Comparison of ENCODE assay signal across 21 mouse cellular contexts in genomic region chr3:95176500-95176899, GRCm38 (mm10). TPM values are rescaled to one million over a fixed set of nuclear protein-coding genes. Genes with fewer than 3 reads are reported as not detected.
"Had no signal": no experiment of that assay in that cellular context is flagged by ENCODE, and none has a peak within 500 bp of the region (broad histone marks: within the 10 kb centered on the region; RNA-seq: fewer than 3 reads in every experiment).

No protein-coding gene starts in this region.

- ATAC-seq: lung, postnatal 0 days; midbrain, embryonic 13.5 days; midbrain, embryonic 16.5 days had no signal

- H3K9me3 ChIP-seq: liver, embryonic 13.5 days; midbrain, embryonic 13.5 days; neural tube, embryonic 13.5 days had no signal

- H3K36me3 ChIP-seq: liver, embryonic 13.5 days had no signal

- H3K27ac ChIP-seq: kidney, postnatal 0 days; left cerebral cortex, adult 2 months; liver, embryonic 13.5 days; macrophage; midbrain, embryonic 10.5 days; midbrain, embryonic 13.5 days; neural tube, embryonic 13.5 days had no signal

- H3K4me3 ChIP-seq: left cerebral cortex, adult 2 months; liver, embryonic 13.5 days; midbrain, embryonic 10.5 days; midbrain, embryonic 13.5 days; myocyte; neural tube, embryonic 13.5 days had no signal

- H3K9ac ChIP-seq: liver, embryonic 13.5 days; lung, embryonic 14.5 days; midbrain, embryonic 13.5 days; neural tube, embryonic 13.5 days had no signal

- DNase-seq: kidney, adult 11 months; kidney, adult 9 months; kidney, postnatal 25 days; layer of hippocampus, postnatal 36 days; liver, embryonic 13.5 days; lung, embryonic 14.5 days; retina, postnatal 1 day; right cerebral cortex, postnatal 25 days; thymus, adult 18-20 months; thymus, postnatal 36 days had no signal

- H3K4me2 ChIP-seq: liver, embryonic 13.5 days; lung, embryonic 14.5 days; midbrain, embryonic 13.5 days; neural tube, embryonic 13.5 days had no signal

RNA-seq across cellular contexts. Expression of gene Sema6c, which starts 16.2 kb away (rescaled TPM):
- total RNA-seq: monocyte, adult 5-6 weeks; neutrophil, adult 5-6 weeks had no signal
- polyA plus RNA-seq: macrophage had no signal
